Mouse (Mus musculus) layer of hippocampus, postnatal 25 days (tissue): Measurements from ENCODE around the gene Slc45a1. TPM values are rescaled to one million over a fixed set of nuclear protein-coding genes. Genes with fewer than 3 reads are reported as not detected.

ENCODE experiments used
- DNase-seq, 2 experiments: peaks; one replicate each; pipeline ENCODE4 v3.0.0; 2022; ENCODE audit warnings: mixed read lengths in 2 of 2, low spot score in 1 of 2; ENCODE audit errors: extremely low spot score in 1 of 2
- total RNA-seq, 2 experiments: library from RNA; stranded (reverse); gene quantifications; 2 replicates each; pipeline ENCODE4 v1.2.3; 2021

Gene Slc45a1
- total RNA-seq, 2 experiments from 2014 or later = 35.6 to 39.5 TPM

GRCm38 (mm10) chr4:150661886-150662285 lies 9.9 kb upstream of the Slc45a1 start:
- no peak for DNase-seq

GRCm38 (mm10) chr4:150659926-150660610 lies 8.1 kb upstream of the Slc45a1 start:
- DNase-seq = peak in 1 of 2 experiments; percentile 35

- peak in 1 of 2 experiments; percentile 31 for DNase-seq
Observed at GRCm38 (mm10) chr4:150656504-150656903, 4.5 kb upstream of the Slc45a1 start.

- DNase-seq = peak; percentile 81 to 85
Observed at GRCm38 (mm10) chr4:150655989-150656388, 4.0 kb upstream of the Slc45a1 start.

- DNase-seq = no peak
Observed at GRCm38 (mm10) chr4:150653072-150653599, 1.2 kb upstream of the Slc45a1 start.

GRCm38 (mm10) chr4:150649327-150649726 lies 2.6 kb downstream of the Slc45a1 start:
- no peak for DNase-seq

- DNase-seq = no peak
Observed at GRCm38 (mm10) chr4:150644299-150644698, 7.7 kb downstream of the Slc45a1 start.

- DNase-seq = no peak
Observed at GRCm38 (mm10) chr4:150636635-150637034, 15.3 kb downstream of the Slc45a1 start.

GRCm38 (mm10) chr4:150635568-150635967 lies 16.4 kb downstream of the Slc45a1 start:
- no peak for DNase-seq

- DNase-seq = no peak
Observed at GRCm38 (mm10) chr4:150629266-150629665, 22.7 kb downstream of the Slc45a1 start.

GRCm38 (mm10) chr4:150625951-150626732 lies 25.8 kb downstream of the Slc45a1 start:
- DNase-seq = peak; percentile 49 to 69

- peak in 1 of 2 experiments; percentile 67 for DNase-seq
Observed at GRCm38 (mm10) chr4:150625425-150625824, 26.5 kb downstream of the Slc45a1 start.

GRCm38 (mm10) chr4:150624933-150625332 lies 27.0 kb downstream of the Slc45a1 start:
- DNase-seq = no peak

- DNase-seq = no peak
Observed at GRCm38 (mm10) chr4:150624214-150624823, 27.7 kb downstream of the Slc45a1 start.

GRCm38 (mm10) chr4:150622641-150623040 lies 29.3 kb downstream of the Slc45a1 start:
- DNase-seq = no peak

GRCm38 (mm10) chr4:150619011-150619410 lies 33.0 kb downstream of the Slc45a1 start:
- no peak for DNase-seq

GRCm38 (mm10) chr4:150616841-150617240 lies 35.1 kb downstream of the Slc45a1 start:
- no peak for DNase-seq

GRCm38 (mm10) chr4:150616029-150616420 lies 35.9 kb downstream of the Slc45a1 start:
- no peak for DNase-seq

- DNase-seq = no peak
Observed at GRCm38 (mm10) chr4:150615251-150616028, 36.5 kb downstream of the Slc45a1 start.

- no peak for DNase-seq
Observed at GRCm38 (mm10) chr4:150613715-150614114, 38.3 kb downstream of the Slc45a1 start.
